Mouse (Mus musculus): ENCODE data around the gene Fam83e. TPM values are rescaled to one million over a fixed set of nuclear protein-coding genes. Genes with fewer than 3 reads are reported as not detected.

Fam83e gene
- polyA plus RNA-seq, 1 experiment = 1.4 TPM

GRCm38 (mm10) chr7:45766764-45767163 lies 45.8 kb downstream of the Fam83e start:
- H3K36me3 ChIP-seq (ENCODE audit: control insufficient read depth, insufficient read depth, low read length, poor library complexity, severe bottlenecking) = no peaks in the 10 kb centered on the region
- no peak overlapping the region for H3K4me3 ChIP-seq (ENCODE audit: low read depth, low read length)
- peaks cover 4% of the 10 kb centered on the region for H3K4me1 ChIP-seq (ENCODE audit: control insufficient read depth, insufficient read depth, low read length)
- H3K27ac ChIP-seq (ENCODE audit: insufficient read depth, low read length) = no peak overlapping the region
- no peak overlapping the region for H3K9ac ChIP-seq (ENCODE audit: low read depth, poor library complexity, severe bottlenecking)
- no peaks in the 10 kb centered on the region for H3K27me3 ChIP-seq (ENCODE audit: control insufficient read depth, insufficient read depth, low read length, poor library complexity, severe bottlenecking)
- no peaks in the 10 kb centered on the region for H3K9me3 ChIP-seq (replicated peaks; ENCODE audit: control insufficient read depth, insufficient read depth, low read length, poor library complexity, severe bottlenecking)
- TF ChIP-seq EP300 (IDR thresholded peaks at IDR 0.05; ENCODE audit: insufficient read depth, low read depth, low read length) = no peak
- no peak for TF ChIP-seq CTCF (IDR thresholded peaks at IDR 0.05; ENCODE audit: low read depth, low read length)
- no peak for TF ChIP-seq POLR2A (IDR thresholded peaks at IDR 0.05; ENCODE audit: insufficient read depth, low read length)

DNA sequence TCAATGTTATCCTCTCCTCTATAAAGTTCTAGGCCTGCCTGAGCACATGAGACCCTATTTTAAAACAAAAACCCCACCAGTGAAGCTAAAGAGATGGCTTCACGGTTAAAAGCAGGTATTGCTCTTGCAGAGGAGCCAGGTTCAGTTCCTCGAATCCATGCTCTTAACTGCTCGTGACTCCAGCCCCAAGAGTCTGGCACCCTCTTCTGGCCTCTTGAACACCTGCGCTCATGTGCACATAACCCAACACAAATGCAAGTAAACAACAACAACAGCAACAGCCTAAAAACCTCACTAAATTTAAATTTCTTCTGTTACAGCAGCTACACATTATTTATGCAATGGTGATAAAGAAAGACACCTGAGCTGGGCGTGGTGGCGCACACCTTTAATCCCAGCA lies 46.5 kb downstream of the Fam83e start:
- Histone ChIP-seq H3K4me1 (ENCODE audit: control insufficient read depth, insufficient read depth, low read length) (peaks cover 4% of the 10 kb centered on the region), H3K36me3 (ENCODE audit: control insufficient read depth, insufficient read depth, low read length, poor library complexity, severe bottlenecking) (no peaks in the 10 kb centered on the region), H3K27ac (ENCODE audit: insufficient read depth, low read length) (no peak overlapping the region), H3K27me3 (ENCODE audit: control insufficient read depth, insufficient read depth, low read length, poor library complexity, severe bottlenecking) (no peaks in the 10 kb centered on the region), H3K9ac (ENCODE audit: low read depth, poor library complexity, severe bottlenecking) (no peak overlapping the region), H3K9me3 (replicated peaks; ENCODE audit: control insufficient read depth, insufficient read depth, low read length, poor library complexity, severe bottlenecking) (no peaks in the 10 kb centered on the region), H3K4me3 (ENCODE audit: low read depth, low read length) (no peak overlapping the region)
- no peak for TF ChIP-seq POLR2A (IDR thresholded peaks at IDR 0.05; ENCODE audit: insufficient read depth, low read length)
- TF ChIP-seq CTCF (IDR thresholded peaks at IDR 0.05; ENCODE audit: low read depth, low read length) = peak; percentile 40

GRCm38 (mm10) chr7:45770427-45771082 lies 49.5 kb downstream of the Fam83e start:
- no peak overlapping the region for H3K4me3 ChIP-seq (ENCODE audit: low read depth, low read length)
- H3K27ac ChIP-seq (ENCODE audit: insufficient read depth, low read length) = no peak overlapping the region
- no peak overlapping the region for H3K9ac ChIP-seq (ENCODE audit: low read depth, poor library complexity, severe bottlenecking)
- TF ChIP-seq EP300 (IDR thresholded peaks at IDR 0.05; ENCODE audit: insufficient read depth, low read depth, low read length) (no peak), CTCF (IDR thresholded peaks at IDR 0.05; ENCODE audit: low read depth, low read length) (no peak), POLR2A (IDR thresholded peaks at IDR 0.05; ENCODE audit: insufficient read depth, low read length) (no peak)
- no peaks in the 10 kb centered on the region for H3K36me3 ChIP-seq (ENCODE audit: control insufficient read depth, insufficient read depth, low read length, poor library complexity, severe bottlenecking)
- H3K9me3 ChIP-seq (replicated peaks; ENCODE audit: control insufficient read depth, insufficient read depth, low read length, poor library complexity, severe bottlenecking) = no peaks in the 10 kb centered on the region
- no peaks in the 10 kb centered on the region for H3K27me3 ChIP-seq (ENCODE audit: control insufficient read depth, insufficient read depth, low read length, poor library complexity, severe bottlenecking)
- peaks cover 4% of the 10 kb centered on the region for H3K4me1 ChIP-seq (ENCODE audit: control insufficient read depth, insufficient read depth, low read length)

DNA sequence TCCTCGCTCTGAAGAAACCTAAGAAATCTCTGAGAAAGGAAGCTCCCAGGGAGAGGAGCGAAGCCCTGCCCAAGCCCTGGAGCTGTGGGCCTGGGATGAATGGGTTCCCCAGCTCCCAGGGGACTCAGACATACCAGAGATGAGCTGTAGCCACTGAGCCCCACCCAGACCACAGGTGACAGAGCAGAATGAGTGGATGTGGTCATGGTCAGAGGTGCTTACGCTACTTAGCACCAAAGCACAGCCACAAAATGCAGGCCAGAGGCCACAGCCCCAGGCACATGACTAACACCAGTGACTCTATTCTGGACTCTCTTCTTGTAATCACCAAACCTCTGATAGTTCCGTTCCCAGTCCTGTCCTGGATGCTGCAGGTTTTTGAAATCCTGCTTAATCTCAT lies 50.1 kb downstream of the Fam83e start:
- Histone ChIP-seq H3K4me1 (ENCODE audit: control insufficient read depth, insufficient read depth, low read length) (peaks cover 3% of the 10 kb centered on the region), H3K36me3 (ENCODE audit: control insufficient read depth, insufficient read depth, low read length, poor library complexity, severe bottlenecking) (no peaks in the 10 kb centered on the region), H3K27me3 (ENCODE audit: control insufficient read depth, insufficient read depth, low read length, poor library complexity, severe bottlenecking) (no peaks in the 10 kb centered on the region), H3K9ac (ENCODE audit: low read depth, poor library complexity, severe bottlenecking) (no peak overlapping the region), H3K9me3 (replicated peaks; ENCODE audit: control insufficient read depth, insufficient read depth, low read length, poor library complexity, severe bottlenecking) (no peaks in the 10 kb centered on the region), H3K4me3 (ENCODE audit: low read depth, low read length) (no peak overlapping the region), H3K27ac (ENCODE audit: insufficient read depth, low read length) (no peak overlapping the region)
- TF ChIP-seq EP300 (IDR thresholded peaks at IDR 0.05; ENCODE audit: insufficient read depth, low read depth, low read length) = no peak
- TF ChIP-seq POLR2A (IDR thresholded peaks at IDR 0.05; ENCODE audit: insufficient read depth, low read length) = no peak
- no peak for TF ChIP-seq CTCF (IDR thresholded peaks at IDR 0.05; ENCODE audit: low read depth, low read length)

DNA sequence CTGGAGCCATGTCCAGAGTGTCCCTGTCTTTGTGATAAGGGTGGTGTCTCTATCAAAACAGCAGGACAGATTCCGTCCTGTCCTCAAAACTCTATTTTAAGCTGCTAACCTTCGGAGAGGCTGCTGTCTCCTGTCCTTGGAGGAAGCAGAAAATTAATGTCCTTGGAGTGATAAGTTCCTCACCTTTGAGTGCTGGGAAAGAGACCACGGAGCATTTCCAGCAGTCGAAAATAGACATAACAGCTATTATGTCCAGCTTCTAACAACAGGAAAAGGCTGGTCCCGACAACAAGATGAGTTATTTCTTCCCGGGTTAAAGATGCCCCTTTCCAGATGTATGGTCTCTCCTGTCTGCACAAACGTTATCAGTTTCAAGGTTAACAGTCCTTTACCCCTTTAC lies 54.2 kb downstream of the Fam83e start:
- H3K4me1 ChIP-seq (ENCODE audit: control insufficient read depth, insufficient read depth, low read length) = no peaks in the 10 kb centered on the region
- H3K9ac ChIP-seq (ENCODE audit: low read depth, poor library complexity, severe bottlenecking) = no peak overlapping the region
- no peaks in the 10 kb centered on the region for H3K36me3 ChIP-seq (ENCODE audit: control insufficient read depth, insufficient read depth, low read length, poor library complexity, severe bottlenecking)
- H3K27me3 ChIP-seq (ENCODE audit: control insufficient read depth, insufficient read depth, low read length, poor library complexity, severe bottlenecking) = no peaks in the 10 kb centered on the region
- H3K4me3 ChIP-seq (ENCODE audit: low read depth, low read length) = no peak overlapping the region
- no peak overlapping the region for H3K27ac ChIP-seq (ENCODE audit: insufficient read depth, low read length)
- no peak for TF ChIP-seq POLR2A (IDR thresholded peaks at IDR 0.05; ENCODE audit: insufficient read depth, low read length)
- no peak for TF ChIP-seq CTCF (IDR thresholded peaks at IDR 0.05; ENCODE audit: low read depth, low read length)
- no peak for TF ChIP-seq EP300 (IDR thresholded peaks at IDR 0.05; ENCODE audit: insufficient read depth, low read depth, low read length)
- H3K9me3 ChIP-seq (replicated peaks; ENCODE audit: control insufficient read depth, insufficient read depth, low read length, poor library complexity, severe bottlenecking) = no peaks in the 10 kb centered on the region

Other genes with a start within 250 kb of the Fam83e start
- gene Tulp2, start 239.3 kb upstream of the Fam83e start, polyA plus RNA-seq (2011; ENCODE audit: insufficient read depth, insufficient read length, low read depth, missing spikeins) = 1.3 and 2.4 TPM in 2 replicates
- not detected in 2 replicates for gene Gm45808, start 234.4 kb upstream of the Fam83e start, polyA plus RNA-seq (2011; ENCODE audit: insufficient read depth, insufficient read length, low read depth, missing spikeins)
- 15.3 and 15.5 TPM in 2 replicates for gene Dhdh, start 232.4 kb upstream of the Fam83e start, polyA plus RNA-seq (2011; ENCODE audit: insufficient read depth, insufficient read length, low read depth, missing spikeins)
- gene Nucb1, start 210.8 kb upstream of the Fam83e start, polyA plus RNA-seq (2011; ENCODE audit: insufficient read depth, insufficient read length, low read depth, missing spikeins) = 105 and 119 TPM in 2 replicates
- 15.5 and 18.6 TPM in 2 replicates for gene Ppp1r15a, start 194.9 kb upstream of the Fam83e start, polyA plus RNA-seq (2011; ENCODE audit: insufficient read depth, insufficient read length, low read depth, missing spikeins)
- 14.3 and 18.6 TPM in 2 replicates for gene Plekha4, start 194.9 kb upstream of the Fam83e start, polyA plus RNA-seq (2011; ENCODE audit: insufficient read depth, insufficient read length, low read depth, missing spikeins)
- 55.0 and 62.2 TPM in 2 replicates for gene Hsd17b14, start 166.3 kb upstream of the Fam83e start, polyA plus RNA-seq (2011; ENCODE audit: insufficient read depth, insufficient read length, low read depth, missing spikeins)
- 104 and 144 TPM in 2 replicates for gene Bcat2, start 151.1 kb upstream of the Fam83e start, polyA plus RNA-seq (2011; ENCODE audit: insufficient read depth, insufficient read length, low read depth, missing spikeins)
- 0.94 and 1.7 TPM in 2 replicates for gene Fgf21, start 105.7 kb upstream of the Fam83e start, polyA plus RNA-seq (2011; ENCODE audit: insufficient read depth, insufficient read length, low read depth, missing spikeins)
- gene Fut1, start 103.9 kb upstream of the Fam83e start, polyA plus RNA-seq (2011; ENCODE audit: insufficient read depth, insufficient read length, low read depth, missing spikeins) = 3.0 and 3.9 TPM in 2 replicates
- 4.6 and 5.8 TPM in 2 replicates for gene Izumo1, start 99.4 kb upstream of the Fam83e start, polyA plus RNA-seq (2011; ENCODE audit: insufficient read depth, insufficient read length, low read depth, missing spikeins)
- 2.5 and 3.0 TPM in 2 replicates for gene Rasip1, start 93.7 kb upstream of the Fam83e start, polyA plus RNA-seq (2011; ENCODE audit: insufficient read depth, insufficient read length, low read depth, missing spikeins)
- gene Mamstr, start 81.2 kb upstream of the Fam83e start, polyA plus RNA-seq (2011; ENCODE audit: insufficient read depth, insufficient read length, low read depth, missing spikeins) = 2.2 and 4.1 TPM in 2 replicates
- gene Fut2, start 54.8 kb upstream of the Fam83e start, polyA plus RNA-seq (2011; ENCODE audit: insufficient read depth, insufficient read length, low read depth, missing spikeins) = 0.87 TPM in 1 of 2 replicates, not detected in the other
- 0.51 TPM in 1 of 2 replicates, not detected in the other for gene Ntn5, start 37.2 kb upstream of the Fam83e start, polyA plus RNA-seq (2011; ENCODE audit: insufficient read depth, insufficient read length, low read depth, missing spikeins)
- 1.1 and 1.4 TPM in 2 replicates for gene Sec1, start 26.8 kb upstream of the Fam83e start, polyA plus RNA-seq (2011; ENCODE audit: insufficient read depth, insufficient read length, low read depth, missing spikeins)
- 6.0 and 9.7 TPM in 2 replicates for gene Car11, start 21.4 kb upstream of the Fam83e start, polyA plus RNA-seq (2011; ENCODE audit: insufficient read depth, insufficient read length, low read depth, missing spikeins)
- gene Dbp, start 16.1 kb upstream of the Fam83e start, polyA plus RNA-seq (2011; ENCODE audit: insufficient read depth, insufficient read length, low read depth, missing spikeins) = 6.7 and 6.9 TPM in 2 replicates
- gene Rpl18, start 5.8 kb upstream of the Fam83e start, polyA plus RNA-seq (2011; ENCODE audit: insufficient read depth, insufficient read length, low read depth, missing spikeins) = 1,593 and 1,677 TPM in 2 replicates
- gene Sphk2, start 3.2 kb upstream of the Fam83e start, polyA plus RNA-seq (2011; ENCODE audit: insufficient read depth, insufficient read length, low read depth, missing spikeins) = 10.4 and 11.1 TPM in 2 replicates
- not detected in 2 replicates for gene Spaca4, start 4.6 kb downstream of the Fam83e start, polyA plus RNA-seq (2011; ENCODE audit: insufficient read depth, insufficient read length, low read depth, missing spikeins)
- gene Lmtk3, start 62.5 kb downstream of the Fam83e start, polyA plus RNA-seq (2011; ENCODE audit: insufficient read depth, insufficient read length, low read depth, missing spikeins) = 9.6 and 11.3 TPM in 2 replicates
- 5.4 and 6.4 TPM in 2 replicates for gene Sult2b1, start 63.5 kb downstream of the Fam83e start, polyA plus RNA-seq (2011; ENCODE audit: insufficient read depth, insufficient read length, low read depth, missing spikeins)
- gene Cyth2, start 93.4 kb downstream of the Fam83e start, polyA plus RNA-seq (2011; ENCODE audit: insufficient read depth, insufficient read length, low read depth, missing spikeins) = 75.1 and 75.8 TPM in 2 replicates
- 0.75 TPM in 1 of 2 replicates, not detected in the other for gene Kcnj14, start 103.6 kb downstream of the Fam83e start, polyA plus RNA-seq (2011; ENCODE audit: insufficient read depth, insufficient read length, low read depth, missing spikeins)
- 32.3 and 36.3 TPM in 2 replicates for gene Grwd1, start 109.7 kb downstream of the Fam83e start, polyA plus RNA-seq (2011; ENCODE audit: insufficient read depth, insufficient read length, low read depth, missing spikeins)
- 98.0 and 102 TPM in 2 replicates for gene Kdelr1, start 151.6 kb downstream of the Fam83e start, polyA plus RNA-seq (2011; ENCODE audit: insufficient read depth, insufficient read length, low read depth, missing spikeins)
- 0.43 and 0.68 TPM in 2 replicates for gene Grin2d, start 157.2 kb downstream of the Fam83e start, polyA plus RNA-seq (2011; ENCODE audit: insufficient read depth, insufficient read length, low read depth, missing spikeins)
- 2.0 and 3.4 TPM in 2 replicates for gene Syngr4, start 175.5 kb downstream of the Fam83e start, polyA plus RNA-seq (2011; ENCODE audit: insufficient read depth, insufficient read length, low read depth, missing spikeins)
- gene Tmem143, start 175.7 kb downstream of the Fam83e start, polyA plus RNA-seq (2011; ENCODE audit: insufficient read depth, insufficient read length, low read depth, missing spikeins) = 21.7 and 28.2 TPM in 2 replicates
- 10.6 and 11.0 TPM in 2 replicates for gene Emp3, start 200.2 kb downstream of the Fam83e start, polyA plus RNA-seq (2011; ENCODE audit: insufficient read depth, insufficient read length, low read depth, missing spikeins)
- gene Ccdc114, start 202.9 kb downstream of the Fam83e start, polyA plus RNA-seq (2011; ENCODE audit: insufficient read depth, insufficient read length, low read depth, missing spikeins) = 7.6 and 10.2 TPM in 2 replicates